Mouse (Mus musculus) G1E (cell line): Measurements from ENCODE around the gene Syn3. TPM values are rescaled to one million over a fixed set of nuclear protein-coding genes. Genes with fewer than 3 reads are reported as not detected.
"Not testable (repeated sequence)": the region's sequence is repeated elsewhere in the genome, so short reads cannot be mapped to it uniquely, and the experiment has no call there.

Source experiments
- ATAC-seq: 2 replicates; pipeline ENCODE4 v1.8.0; 2016; ENCODE audit warnings: mild to moderate bottlenecking; ENCODE audit not compliant: insufficient number of reproducible peaks, poor library complexity, low FRiP score, severe bottlenecking; ENCODE audit errors: extremely low read depth
- DNase-seq: peaks from one replicate; pipeline ENCODE4 v3.0.0; 2012; ENCODE audit warnings: low spot score
- H3K27me3 ChIP-seq: 2 replicates; pipeline ENCODE4 v1.6.1; 2012; ENCODE audit warnings: mild to moderate bottlenecking, low read length, inconsistent platforms; ENCODE audit not compliant: insufficient read depth
- H3K36me3 ChIP-seq: replicated peaks from 2 replicates; pipeline ENCODE3; 2012; ENCODE audit warnings: mild to moderate bottlenecking, inconsistent platforms
- H3K4me1 ChIP-seq: 2 replicates; pipeline ENCODE4 v1.6.1; 2012; ENCODE audit warnings: low read depth, low read length, inconsistent platforms, mixed read lengths; ENCODE audit not compliant: insufficient read depth
- H3K4me3 ChIP-seq: 2 replicates; pipeline ENCODE4 v1.5.1; 2012; ENCODE audit warnings: low read depth, mild to moderate bottlenecking, inconsistent platforms, low read length, moderate library complexity, mixed read lengths
- H3K9me3 ChIP-seq: replicated peaks from 2 replicates; pipeline ENCODE4 v1.6.1; 2012; ENCODE audit warnings: inconsistent platforms
- CTCF ChIP-seq: IDR thresholded peaks from 2 replicates; pipeline ENCODE4 v1.5.1; 2012; ENCODE audit warnings: low read depth, low read length, inconsistent platforms, mixed read lengths
- GATA1 ChIP-seq: IDR thresholded peaks from 2 replicates; pipeline ENCODE4 v1.6.1; 2012; ENCODE audit warnings: borderline replicate concordance, low read length, inconsistent platforms, mixed read lengths
- GATA2 ChIP-seq: IDR thresholded peaks from 2 replicates; pipeline ENCODE4 v1.6.1; 2012; ENCODE audit warnings: low read depth, low read length, inconsistent platforms, borderline replicate concordance
- POLR2AphosphoS5 ChIP-seq: IDR thresholded peaks from 2 replicates; pipeline ENCODE4 v1.6.1; 2012; ENCODE audit warnings: low read depth, low read length, inconsistent platforms; ENCODE audit not compliant: insufficient replicate concordance
- TAL1 ChIP-seq: conservative IDR thresholded peaks from 2 replicates; pipeline ENCODE4 v1.6.1; 2012; ENCODE audit warnings: low read depth, low read length, inconsistent platforms, mixed read lengths
- polyA plus RNA-seq: library from polyadenylated mRNA; stranded (reverse); fragments of >175 nt; gene quantifications from 2 replicates; pipeline ENCODE4 v1.2.3, GENCODE M21; 2012
- total RNA-seq, 2 experiments: library from RNA; stranded (forward) in 1 of 2; stranded (reverse) in 1 of 2; fragments of 200-1000 nt in 1 of 2; fragments of >200 nt in 1 of 2; fragmentation: Nextera tagmentation in 1 of 2; gene quantifications; 2 replicates each; pipeline ENCODE4 v1.2.3; 2014 to 2017

Gene Syn3
- total RNA-seq (2014; fragmentation: Nextera tagmentation) (not detected in 2 replicates), total RNA-seq (2017) (0.17 and 0.44 TPM in 2 replicates), polyA plus RNA-seq (0.01 TPM in 1 of 2 replicates, not detected in the other)

GRCm38 (mm10) chr10:86498673-86499391 lies at the start of gene Syn3:
Syn3 (minus strand) TSS chr10:86498896.
- Histone ChIP-seq H3K4me1 (peaks cover 3% of the 10 kb centered on the region; the same call in 1 of the 2 replicates), H3K27me3 (peaks cover 7% of the 10 kb centered on the region), H3K36me3 (no peaks in the 10 kb centered on the region), H3K9me3 (no peaks in the 10 kb centered on the region), H3K4me3 (no peak within 1 kb of the TSS)
- no peak for DNase-seq
- no peak for TF ChIP-seq GATA1
- no peak for TF ChIP-seq CTCF
- no peak for TF ChIP-seq POLR2AphosphoS5
- TF ChIP-seq TAL1: no peak
- TF ChIP-seq GATA2: no peak
- ATAC-seq: 0 out of 2 replicates have a peak, but pooled peaks have one; percentile 8

- H3K27me3 ChIP-seq, H3K36me3 ChIP-seq, DNase-seq, H3K4me3 ChIP-seq, H3K4me1 ChIP-seq, ATAC-seq, H3K9me3 ChIP-seq: not testable (repeated sequence)
Observed at GRCm38 (mm10) chr10:86526357-86526874, 27.7 kb upstream of the Syn3 start.

- no peaks in the 10 kb centered on the region for H3K36me3 ChIP-seq
- TF ChIP-seq GATA1 (no peak), POLR2AphosphoS5 (no peak), CTCF (no peak)
- H3K9me3 ChIP-seq: no peaks in the 10 kb centered on the region
- DNase-seq (no peak), ATAC-seq (no peak)
- H3K4me1 ChIP-seq: no peaks in the 10 kb centered on the region
- no peaks in the 10 kb centered on the region for H3K27me3 ChIP-seq
- no peak overlapping the region for H3K4me3 ChIP-seq
Observed at GRCm38 (mm10) chr10:86513801-86514200, 15.1 kb upstream of the Syn3 start.

GRCm38 (mm10) chr10:86510941-86511340 lies 12.2 kb upstream of the Syn3 start:
- Histone ChIP-seq H3K4me3 (no peak overlapping the region), H3K36me3 (no peaks in the 10 kb centered on the region), H3K9me3 (no peaks in the 10 kb centered on the region), H3K27me3 (no peaks in the 10 kb centered on the region), H3K4me1 (no peaks in the 10 kb centered on the region)
- DNase-seq: no peak
- no peak for ATAC-seq
- no peak for TF ChIP-seq GATA1
- TF ChIP-seq POLR2AphosphoS5: no peak
- no peak for TF ChIP-seq TAL1
- no peak for TF ChIP-seq GATA2
- no peak for TF ChIP-seq CTCF

GRCm38 (mm10) chr10:86502063-86502462 lies 3.4 kb upstream of the Syn3 start:
- peaks cover 7% of the 10 kb centered on the region for H3K27me3 ChIP-seq
- no peaks in the 10 kb centered on the region for H3K9me3 ChIP-seq
- ATAC-seq (no peak), DNase-seq (no peak)
- H3K4me3 ChIP-seq: no peak overlapping the region
- H3K36me3 ChIP-seq: no peaks in the 10 kb centered on the region
- TF ChIP-seq GATA2: no peak
- no peak for TF ChIP-seq POLR2AphosphoS5
- no peak for TF ChIP-seq TAL1
- no peak for TF ChIP-seq CTCF
- peaks cover 3% of the 10 kb centered on the region; the same call in 1 of the 2 replicates for H3K4me1 ChIP-seq

- TF ChIP-seq GATA2 (no peak), POLR2AphosphoS5 (no peak), TAL1 (no peak), GATA1 (no peak), CTCF (no peak)
- no peak for ATAC-seq
- Histone ChIP-seq H3K36me3 (no peaks in the 10 kb centered on the region), H3K27me3 (peaks cover 7% of the 10 kb centered on the region), H3K4me3 (no peak overlapping the region), H3K9me3 (no peaks in the 10 kb centered on the region), H3K4me1 (peaks cover 3% of the 10 kb centered on the region; the same call in 1 of the 2 replicates)
- DNase-seq: no peak
Observed at GRCm38 (mm10) chr10:86498051-86498672, 534 bp downstream of the Syn3 start.
